Mouse (Mus musculus): ENCODE data around the gene Mepe. TPM values are rescaled to one million over a fixed set of nuclear protein-coding genes. Genes with fewer than 3 reads are reported as not detected.

Gene Mepe
- total and polyA plus RNA-seq, 3 experiments, result not detected

- dilution Hi-C loops (cut with MboI; ENCODE audit: extremely low pct_ligation_motif_present, extremely low pct_unique_long_range_greater_than_20kb, low sequenced_read_pairs), result no loop called here
- no peak overlapping the region for H3K4me2 ChIP-seq (ENCODE audit: insufficient read depth, low read depth, poor library complexity, severe bottlenecking)
- in situ Hi-C loops (cut with MboI; ENCODE audit: low pct_ligation_motif_present, low pct_unique_long_range_greater_than_20kb, low sequenced_read_pairs), result loop anchor here (25.0 kb wide), 2 partner anchors 233 to 967 kb away; partner anchors contain the start of gene Sparcl1
- H3K27me3 ChIP-seq (replicated peaks), result no peaks in the 10 kb centered on the region
- DNase-seq (ENCODE audit: extremely low read depth), result peak; percentile 45
- H3K79me2 ChIP-seq (replicated peaks; ENCODE audit: control insufficient read depth, extremely low read depth, insufficient read depth, poor library complexity, severe bottlenecking), result no peaks in the 10 kb centered on the region
- no peaks in the 10 kb centered on the region for H3K9me3 ChIP-seq (replicated peaks; ENCODE audit: low read length)
- no peak overlapping the region for H3K4me3 ChIP-seq (replicated peaks in 1 of 3; ENCODE audit: low read depth in 2 of 3, low read length in 2 of 3, poor library complexity in 1 of 3)
- 0 out of 2 replicates have a peak, but pooled peaks have one; percentile 3 for TF ChIP-seq MAX (IDR thresholded peaks at IDR 0.05; ENCODE audit: low read length)
- no peak for TF ChIP-seq MAZ (IDR thresholded peaks at IDR 0.05; ENCODE audit: low read depth, low read length)
- H3K36me3 ChIP-seq (replicated peaks in 1 of 2; ENCODE audit: control insufficient read depth in 1 of 2, insufficient read depth in 1 of 2, low read length in 1 of 2), result no peaks in the 10 kb centered on the region
- no peak overlapping the region for H3K9ac ChIP-seq (ENCODE audit: insufficient read depth, low read depth)
- H3K27ac ChIP-seq (ENCODE audit: insufficient read depth, low read depth), result no peak overlapping the region
- H3K4me1 ChIP-seq (ENCODE audit: control insufficient read depth in 1 of 2, insufficient read depth in 2 of 2), result peaks cover 3 to 8% of the 10 kb centered on the region in 2 experiments
These were observed 20.1 kb downstream of the Mepe start for GRCm38 (mm10) chr5:104345241-104345630.

- no peak for TF ChIP-seq ETS1 (conservative IDR thresholded peaks at IDR 0.05; ENCODE audit: low read depth, low read length)
- no peak for TF ChIP-seq MYC (IDR thresholded peaks at IDR 0.05; ENCODE audit: low read depth, low read length)
- no peak for TF ChIP-seq EP300 (IDR thresholded peaks at IDR 0.05; ENCODE audit: low read length)
- TF ChIP-seq JUND (conservative IDR thresholded peaks at IDR 0.05; ENCODE audit: low read depth, low read length), result no peak
- TF ChIP-seq POLR2AphosphoS2 (IDR thresholded peaks at IDR 0.05; ENCODE audit: low read depth, low read length), result no peak
- in situ Hi-C loops (cut with MboI; ENCODE audit: low pct_ligation_motif_present, low pct_unique_long_range_greater_than_20kb, low sequenced_read_pairs) (no loop called here), dilution Hi-C loops (cut with MboI; ENCODE audit: extremely low pct_ligation_motif_present, extremely low pct_unique_long_range_greater_than_20kb, low sequenced_read_pairs) (no loop called here)
- Histone ChIP-seq H3K4me3 (replicated peaks in 1 of 3; ENCODE audit: low read depth in 2 of 3, low read length in 2 of 3, poor library complexity in 1 of 3) (no peak overlapping the region), H3K27me3 (replicated peaks) (no peaks in the 10 kb centered on the region), H3K36me3 (replicated peaks in 1 of 2; ENCODE audit: control insufficient read depth in 1 of 2, insufficient read depth in 1 of 2, low read length in 1 of 2) (no peaks in the 10 kb centered on the region), H3K4me2 (ENCODE audit: insufficient read depth, low read depth, poor library complexity, severe bottlenecking) (no peak overlapping the region), H3K27ac (ENCODE audit: insufficient read depth, low read depth) (no peak overlapping the region), H3K4me1 (ENCODE audit: control insufficient read depth in 1 of 2, insufficient read depth in 2 of 2) (peaks cover 0 to 11% of the 10 kb centered on the region in 2 experiments; a peak in 3 of 4 replicates), H3K9me3 (replicated peaks; ENCODE audit: low read length) (peaks cover 2% of the 10 kb centered on the region), H3K9ac (ENCODE audit: insufficient read depth, low read depth) (no peak overlapping the region), H3K79me2 (replicated peaks; ENCODE audit: control insufficient read depth, extremely low read depth, insufficient read depth, poor library complexity, severe bottlenecking) (no peaks in the 10 kb centered on the region)
- no peak for DNase-seq (ENCODE audit: extremely low read depth)
These were observed 25.9 kb downstream of the Mepe start for GRCm38 (mm10) chr5:104351041-104351440.

DNA sequence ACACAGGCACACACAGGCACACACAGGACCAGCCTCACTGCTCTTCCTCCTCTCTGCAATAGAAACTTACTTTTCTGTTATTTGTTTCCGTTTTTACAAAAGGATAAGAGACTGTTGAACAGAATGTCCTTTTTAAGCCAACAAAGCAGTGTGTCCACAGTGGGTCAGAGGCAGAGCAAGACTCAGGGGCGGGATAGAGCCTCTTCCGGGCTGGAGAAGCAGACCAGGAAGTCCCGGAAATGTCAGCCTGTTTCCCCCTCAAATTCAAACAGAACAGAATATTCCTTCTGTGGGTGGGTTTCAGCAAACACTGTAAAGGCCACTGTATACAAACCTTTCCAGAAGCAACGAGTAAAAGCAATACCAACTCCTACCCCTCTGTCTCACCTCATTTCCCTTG, 26.7 kb downstream of the Mepe start:
- Histone ChIP-seq H3K9ac (ENCODE audit: insufficient read depth, low read depth) (no peak overlapping the region), H3K79me2 (replicated peaks; ENCODE audit: control insufficient read depth, extremely low read depth, insufficient read depth, poor library complexity, severe bottlenecking) (no peaks in the 10 kb centered on the region), H3K4me1 (ENCODE audit: control insufficient read depth in 1 of 2, insufficient read depth in 2 of 2) (peaks cover 0 to 11% of the 10 kb centered on the region in 2 experiments; a peak in 3 of 4 replicates), H3K27me3 (replicated peaks) (no peaks in the 10 kb centered on the region), H3K4me3 (replicated peaks in 1 of 3; ENCODE audit: low read depth in 2 of 3, low read length in 2 of 3, poor library complexity in 1 of 3) (no peak overlapping the region), H3K4me2 (ENCODE audit: insufficient read depth, low read depth, poor library complexity, severe bottlenecking) (no peak overlapping the region), H3K36me3 (replicated peaks in 1 of 2; ENCODE audit: control insufficient read depth in 1 of 2, insufficient read depth in 1 of 2, low read length in 1 of 2) (no peaks in the 10 kb centered on the region), H3K27ac (ENCODE audit: insufficient read depth, low read depth) (no peak overlapping the region), H3K9me3 (replicated peaks; ENCODE audit: low read length) (peaks cover 2% of the 10 kb centered on the region)
- no peak for TF ChIP-seq MAFK (IDR thresholded peaks at IDR 0.05; ENCODE audit: insufficient replicate concordance, low read length)
- no peak for TF ChIP-seq CTCF (conservative IDR thresholded peaks at IDR 0.05 in 1 of 2, IDR thresholded peaks at IDR 0.05 in 1 of 2; ENCODE audit: low read depth in 2 of 2, low read length in 2 of 2)
- dilution Hi-C loops (cut with MboI; ENCODE audit: extremely low pct_ligation_motif_present, extremely low pct_unique_long_range_greater_than_20kb, low sequenced_read_pairs) (no loop called here), in situ Hi-C loops (cut with MboI; ENCODE audit: low pct_ligation_motif_present, low pct_unique_long_range_greater_than_20kb, low sequenced_read_pairs) (no loop called here)
- no peak for DNase-seq (ENCODE audit: extremely low read depth)
